Mouse (Mus musculus): Measurements from ENCODE around the gene Zfp207. TPM values are rescaled to one million over a fixed set of nuclear protein-coding genes. Genes with fewer than 3 reads are reported as not detected.

The Zfp207 gene
- total and polyA plus RNA-seq, 3 experiments, result 143 to 347 (median 186) TPM

DNA sequence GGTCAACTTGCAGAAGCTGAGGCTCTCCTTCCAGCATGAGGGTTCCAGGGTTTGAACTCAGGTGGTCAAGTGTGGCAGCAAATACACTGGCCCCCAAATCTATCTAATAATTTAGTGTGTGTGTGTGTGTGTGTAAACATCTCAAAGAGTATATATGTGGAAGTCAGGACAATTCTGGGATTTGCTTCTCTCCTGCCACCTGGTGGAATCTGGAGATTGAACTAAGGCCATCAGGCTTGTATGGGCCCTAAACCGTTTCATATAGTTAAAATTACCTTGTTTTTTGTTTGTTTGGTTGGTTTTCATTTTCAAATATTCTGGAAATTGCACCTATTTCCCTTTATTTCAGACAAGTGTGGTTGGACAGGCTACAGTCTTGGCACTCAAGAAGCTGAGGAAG lies 14.1 kb upstream of the Zfp207 start:
- no peak for DNase-seq (ENCODE audit: low read depth, low spot score)
- no peaks in the 10 kb centered on the region for H3K27me3 ChIP-seq (ENCODE audit: control insufficient read depth in 1 of 2, insufficient read depth in 2 of 2, low read length in 2 of 2)
- H3K36me3 ChIP-seq (ENCODE audit: control insufficient read depth in 1 of 2, insufficient read depth in 2 of 2, low read length in 2 of 2), result peaks cover 0 to 5% of the 10 kb centered on the region in 2 experiments; a peak in 2 of 4 replicates

GRCm38 (mm10) chr11:80376651-80377050 lies 6.4 kb upstream of the Zfp207 start:
- no peaks in the 10 kb centered on the region for H3K9me3 ChIP-seq (replicated peaks; ENCODE audit: insufficient read depth, low read length)
- no peak overlapping the region for H3K9ac ChIP-seq (ENCODE audit: control insufficient read depth, low read depth, low read length, poor library complexity, severe bottlenecking)
- no peak overlapping the region for H3K27ac ChIP-seq (ENCODE audit: control insufficient read depth, low read depth, low read length)
- H3K27me3 ChIP-seq (ENCODE audit: control insufficient read depth in 1 of 2, insufficient read depth in 2 of 2, low read length in 2 of 2), result no peaks in the 10 kb centered on the region
- H3K36me3 ChIP-seq (ENCODE audit: control insufficient read depth in 1 of 2, insufficient read depth in 2 of 2, low read length in 2 of 2), result peaks cover 0 to 10% of the 10 kb centered on the region in 2 experiments; a peak in 3 of 4 replicates
- H3K4me3 ChIP-seq (ENCODE audit: control insufficient read depth in 1 of 2, insufficient read depth in 1 of 2, low read depth in 2 of 2, low read length in 2 of 2), result no peak overlapping the region
- no peak for TF ChIP-seq ZKSCAN1 (IDR thresholded peaks at IDR 0.05; ENCODE audit: low read depth, low read length)
- TF ChIP-seq CTCF (IDR thresholded peaks at IDR 0.05 in 2 of 3, conservative IDR thresholded peaks at IDR 0.05 in 1 of 3; ENCODE audit: control insufficient read depth in 1 of 3, insufficient read depth in 1 of 3, low read depth in 2 of 3, low read length in 3 of 3, poor library complexity in 1 of 3, severe bottlenecking in 1 of 3), result peak in 2 of 3 experiments; percentile 11 to 32; a peak in 2 of 6 replicates
- TF ChIP-seq SMC3 (IDR thresholded peaks at IDR 0.05; ENCODE audit: low read depth, low read length), result peak; percentile 37
- TF ChIP-seq SIN3A (IDR thresholded peaks at IDR 0.05; ENCODE audit: low read length), result no peak
- TF ChIP-seq ZMIZ1 (IDR thresholded peaks at IDR 0.05; ENCODE audit: low read depth, low read length), result no peak
- peaks cover 6 to 7% of the 10 kb centered on the region in 2 experiments for H3K4me1 ChIP-seq (ENCODE audit: control insufficient read depth in 1 of 2, insufficient read depth in 2 of 2, low read length in 2 of 2)
- no peak for DNase-seq (ENCODE audit: low read depth, low spot score)
- H3K79me2 ChIP-seq (ENCODE audit: control insufficient read depth, insufficient read depth, low read length, poor library complexity), result peaks cover 12% of the 10 kb centered on the region

More for the DNA sequence above, 14.1 kb upstream of the Zfp207 start:
- no peak overlapping the region for H3K4me3 ChIP-seq (ENCODE audit: control insufficient read depth in 1 of 2, insufficient read depth in 1 of 2, low read depth in 2 of 2, low read length in 2 of 2)
- H3K79me2 ChIP-seq (ENCODE audit: control insufficient read depth, insufficient read depth, low read length, poor library complexity), result no peaks in the 10 kb centered on the region
- no peak overlapping the region for H3K9ac ChIP-seq (ENCODE audit: control insufficient read depth, low read depth, low read length, poor library complexity, severe bottlenecking)
- H3K4me1 ChIP-seq (ENCODE audit: control insufficient read depth in 1 of 2, insufficient read depth in 2 of 2, low read length in 2 of 2), result no peaks in the 10 kb centered on the region
- no peaks in the 10 kb centered on the region for H3K9me3 ChIP-seq (replicated peaks; ENCODE audit: insufficient read depth, low read length)
- TF ChIP-seq RCOR1 (IDR thresholded peaks at IDR 0.05; ENCODE audit: low read depth, low read length) (no peak), JUND (IDR thresholded peaks at IDR 0.05; ENCODE audit: low read depth, low read length) (no peak), UBTF (IDR thresholded peaks at IDR 0.05; ENCODE audit: borderline replicate concordance, insufficient read depth, low read depth, low read length) (no peak), ELF1 (IDR thresholded peaks at IDR 0.05; ENCODE audit: low read depth, low read length) (no peak), GABPA (IDR thresholded peaks at IDR 0.05; ENCODE audit: low read depth, low read length) (no peak), MYC (IDR thresholded peaks at IDR 0.05; ENCODE audit: low read depth, low read length) (no peak), ZKSCAN1 (IDR thresholded peaks at IDR 0.05; ENCODE audit: low read depth, low read length) (no peak), POLR2AphosphoS5 (IDR thresholded peaks at IDR 0.05; ENCODE audit: borderline replicate concordance, low read depth, low read length) (no peak), SIN3A (IDR thresholded peaks at IDR 0.05; ENCODE audit: low read length) (no peak), SMC3 (IDR thresholded peaks at IDR 0.05; ENCODE audit: low read depth, low read length) (no peak), USF1 (IDR thresholded peaks at IDR 0.05; ENCODE audit: low read depth, low read length) (no peak), NRF1 (IDR thresholded peaks at IDR 0.05; ENCODE audit: insufficient read depth, low read depth, low read length, poor library complexity, severe bottlenecking) (no peak), MYB (IDR thresholded peaks at IDR 0.05; ENCODE audit: low read depth, low read length) (no peak), ETS1 (IDR thresholded peaks at IDR 0.05; ENCODE audit: low read depth, low read length) (no peak), MAZ (IDR thresholded peaks at IDR 0.05; ENCODE audit: low read depth, low read length) (no peak), MAX (IDR thresholded peaks at IDR 0.05; ENCODE audit: low read length) (no peak), POLR2A (IDR thresholded peaks at IDR 0.05; ENCODE audit: control insufficient read depth in 1 of 2, insufficient read depth in 1 of 2, low read depth in 1 of 2, low read length in 2 of 2, poor library complexity in 1 of 2) (no peak), HCFC1 (IDR thresholded peaks at IDR 0.05; ENCODE audit: low read depth, low read length) (no peak), CHD1 (IDR thresholded peaks at IDR 0.05; ENCODE audit: low read depth, low read length) (no peak)
- no peak overlapping the region for H3K27ac ChIP-seq (ENCODE audit: control insufficient read depth, low read depth, low read length)

All from MEL (cell line).